Mouse (Mus musculus): ENCODE data around the gene Mpg. TPM values are rescaled to one million over a fixed set of nuclear protein-coding genes. Genes with fewer than 3 reads are reported as not detected.
"Not testable (repeated sequence)": the region's sequence is repeated elsewhere in the genome, so short reads cannot be mapped to it uniquely, and the experiment has no call there.

Mpg gene
- polyA plus RNA-seq, 1 experiment = 15.3 TPM

GRCm38 (mm10) chr11:32190603-32191110 lies 35.6 kb upstream of the Mpg start:
- TF ChIP-seq CTCF (IDR thresholded peaks at IDR 0.05; ENCODE audit: low read depth, low read length) (no peak), POLR2A (IDR thresholded peaks at IDR 0.05; ENCODE audit: borderline replicate concordance, low read depth, low read length) (no peak)
- H3K4me1 ChIP-seq (ENCODE audit: control insufficient read depth, insufficient read depth, low read length) = no peaks in the 10 kb centered on the region

DNA sequence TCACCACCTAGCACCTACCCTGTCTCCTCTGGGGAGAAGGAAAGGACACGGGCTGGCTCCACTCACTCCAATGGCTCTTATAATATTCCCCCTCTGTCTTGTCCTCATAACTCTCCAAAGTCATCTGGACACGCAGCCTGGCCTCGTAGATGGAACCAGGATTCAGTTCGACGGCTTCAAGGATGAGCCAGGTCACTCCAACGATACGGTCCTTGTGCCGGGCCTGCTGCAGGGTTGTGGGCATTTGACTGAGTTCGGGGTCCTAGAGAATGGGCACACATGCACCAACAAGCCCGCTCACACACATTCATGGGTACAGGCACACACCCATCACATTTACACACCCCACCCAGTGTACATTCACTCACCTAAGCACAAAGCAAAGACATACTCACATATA lies 33.1 kb upstream of the Mpg start:
- TF ChIP-seq POLR2A (IDR thresholded peaks at IDR 0.05; ENCODE audit: borderline replicate concordance, low read depth, low read length) (no peak), CTCF (IDR thresholded peaks at IDR 0.05; ENCODE audit: low read depth, low read length) (no peak)
- Histone ChIP-seq H3K27ac (ENCODE audit: insufficient read depth, low read depth, low read length) (no peak overlapping the region), H3K4me3 (ENCODE audit: insufficient read depth, low read length) (no peak overlapping the region), H3K4me1 (ENCODE audit: control insufficient read depth, insufficient read depth, low read length) (no peaks in the 10 kb centered on the region)

More at GRCm38 (mm10) chr11:32190603-32191110, 35.6 kb upstream of the Mpg start:
- Histone ChIP-seq H3K4me3 (ENCODE audit: insufficient read depth, low read length) (no peak overlapping the region), H3K27ac (ENCODE audit: insufficient read depth, low read depth, low read length) (no peak overlapping the region)

GRCm38 (mm10) chr11:32194086-32194485 lies 32.2 kb upstream of the Mpg start:
- no peaks in the 10 kb centered on the region for H3K4me1 ChIP-seq (ENCODE audit: control insufficient read depth, insufficient read depth, low read length)
- H3K4me3 ChIP-seq (ENCODE audit: insufficient read depth, low read length) = no peak overlapping the region
- no peak for TF ChIP-seq POLR2A (IDR thresholded peaks at IDR 0.05; ENCODE audit: borderline replicate concordance, low read depth, low read length)
- TF ChIP-seq CTCF (IDR thresholded peaks at IDR 0.05; ENCODE audit: low read depth, low read length) = no peak
- H3K27ac ChIP-seq (ENCODE audit: insufficient read depth, low read depth, low read length) = no peak overlapping the region

DNA sequence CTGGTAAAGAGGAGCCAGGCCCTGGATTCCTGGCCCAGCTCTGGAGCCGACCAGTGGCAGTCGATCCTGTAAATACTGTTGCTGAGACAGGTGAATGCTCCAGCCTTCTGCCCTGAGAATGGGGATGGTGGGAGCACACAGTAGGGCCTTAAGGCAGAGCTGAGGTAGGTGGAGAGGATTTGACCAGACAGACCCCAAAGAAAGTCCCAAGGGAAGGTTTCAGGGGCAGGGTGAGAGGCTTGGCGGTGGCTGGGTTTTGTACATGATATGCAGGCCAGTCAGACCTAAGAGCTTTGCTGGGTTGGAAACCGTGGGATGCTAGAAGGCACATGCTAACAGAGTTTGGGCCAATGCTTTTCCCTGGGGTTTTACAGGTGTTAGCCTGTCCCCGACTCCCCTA lies 31.7 kb upstream of the Mpg start:
- Histone ChIP-seq H3K4me3 (ENCODE audit: insufficient read depth, low read length) (no peak overlapping the region), H3K4me1 (ENCODE audit: control insufficient read depth, insufficient read depth, low read length) (no peaks in the 10 kb centered on the region), H3K27ac (ENCODE audit: insufficient read depth, low read depth, low read length) (no peak overlapping the region)
- TF ChIP-seq CTCF (IDR thresholded peaks at IDR 0.05; ENCODE audit: low read depth, low read length) (no peak), POLR2A (IDR thresholded peaks at IDR 0.05; ENCODE audit: borderline replicate concordance, low read depth, low read length) (no peak)

- TF ChIP-seq POLR2A (IDR thresholded peaks at IDR 0.05; ENCODE audit: borderline replicate concordance, low read depth, low read length) (no peak), CTCF (IDR thresholded peaks at IDR 0.05; ENCODE audit: low read depth, low read length) (no peak)
- H3K4me3 ChIP-seq (ENCODE audit: insufficient read depth, low read length) = no peak overlapping the region
- no peak overlapping the region for H3K27ac ChIP-seq (ENCODE audit: insufficient read depth, low read depth, low read length)
- H3K4me1 ChIP-seq (ENCODE audit: control insufficient read depth, insufficient read depth, low read length) = no peaks in the 10 kb centered on the region
Measured at GRCm38 (mm10) chr11:32195867-32196540, 30.3 kb upstream of the Mpg start.

DNA sequence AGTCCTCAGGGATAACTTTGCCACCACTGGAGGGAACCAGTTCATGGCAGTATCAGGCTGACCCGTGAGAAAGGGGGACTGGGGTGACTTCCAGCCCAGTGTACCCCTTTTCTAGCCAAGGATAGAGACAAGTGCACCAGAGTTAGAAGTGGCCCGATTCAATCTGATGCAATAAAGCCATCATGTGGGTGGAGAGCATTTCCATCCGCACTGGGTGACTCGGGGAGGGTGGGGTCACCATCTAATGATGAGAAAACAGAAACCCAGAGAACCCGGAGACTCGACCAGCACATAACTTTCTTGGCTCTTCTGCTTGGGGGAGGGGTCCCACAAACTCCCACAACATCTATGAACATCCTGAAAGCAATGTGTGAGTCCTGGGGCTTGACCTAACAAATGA lies 29.6 kb upstream of the Mpg start:
- Histone ChIP-seq H3K4me3 (ENCODE audit: insufficient read depth, low read length) (no peak overlapping the region), H3K4me1 (ENCODE audit: control insufficient read depth, insufficient read depth, low read length) (no peaks in the 10 kb centered on the region), H3K27ac (ENCODE audit: insufficient read depth, low read depth, low read length) (no peak overlapping the region)
- no peak for TF ChIP-seq POLR2A (IDR thresholded peaks at IDR 0.05; ENCODE audit: borderline replicate concordance, low read depth, low read length)
- TF ChIP-seq CTCF (IDR thresholded peaks at IDR 0.05; ENCODE audit: low read depth, low read length) = no peak

- H3K4me3 ChIP-seq (ENCODE audit: insufficient read depth, low read length) = no peak overlapping the region
- no peak overlapping the region for H3K27ac ChIP-seq (ENCODE audit: insufficient read depth, low read depth, low read length)
- no peaks in the 10 kb centered on the region for H3K4me1 ChIP-seq (ENCODE audit: control insufficient read depth, insufficient read depth, low read length)
- no peak for TF ChIP-seq POLR2A (IDR thresholded peaks at IDR 0.05; ENCODE audit: borderline replicate concordance, low read depth, low read length)
- no peak for TF ChIP-seq CTCF (IDR thresholded peaks at IDR 0.05; ENCODE audit: low read depth, low read length)
Measured at GRCm38 (mm10) chr11:32197766-32198165, 28.5 kb upstream of the Mpg start.

DNA sequence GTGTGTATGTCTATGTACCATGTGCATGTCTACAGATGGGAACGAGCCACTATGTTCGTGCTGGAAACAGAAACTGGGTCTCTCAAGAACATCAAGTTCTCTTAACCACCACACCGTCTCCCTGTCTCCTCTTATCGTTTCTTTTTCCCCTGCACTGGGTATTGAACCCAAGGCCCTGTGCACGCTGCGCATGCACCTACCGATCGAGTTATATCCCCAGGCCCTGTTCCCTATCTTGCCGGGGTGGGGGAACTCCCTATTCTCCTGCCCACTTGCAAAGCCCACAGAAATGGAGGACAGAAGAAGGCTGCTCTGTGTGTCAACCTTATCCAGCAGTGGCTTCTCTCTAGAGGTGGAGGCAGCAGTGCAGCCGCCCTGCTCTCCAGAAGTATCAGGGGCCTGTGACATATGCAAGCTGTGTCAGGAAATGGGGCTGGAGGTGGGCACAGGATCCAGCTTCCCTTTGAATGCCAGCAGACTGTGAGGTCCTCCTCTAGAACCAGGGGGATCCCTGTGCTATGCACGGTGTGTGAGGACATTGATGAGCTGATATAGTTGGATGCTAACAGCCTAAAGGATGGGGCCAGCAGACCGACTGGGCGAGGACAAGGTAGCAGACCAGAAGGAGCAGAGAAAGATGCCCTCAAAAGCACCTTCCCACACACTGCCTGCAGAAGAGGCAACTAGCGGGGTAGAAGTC lies 27.9 kb upstream of the Mpg start:
- Histone ChIP-seq H3K4me1 (ENCODE audit: control insufficient read depth, insufficient read depth, low read length) (no peaks in the 10 kb centered on the region), H3K27ac (ENCODE audit: insufficient read depth, low read depth, low read length) (no peak overlapping the region), H3K4me3 (ENCODE audit: insufficient read depth, low read length) (no peak overlapping the region)
- TF ChIP-seq CTCF (IDR thresholded peaks at IDR 0.05; ENCODE audit: low read depth, low read length) = no peak
- no peak for TF ChIP-seq POLR2A (IDR thresholded peaks at IDR 0.05; ENCODE audit: borderline replicate concordance, low read depth, low read length)

DNA sequence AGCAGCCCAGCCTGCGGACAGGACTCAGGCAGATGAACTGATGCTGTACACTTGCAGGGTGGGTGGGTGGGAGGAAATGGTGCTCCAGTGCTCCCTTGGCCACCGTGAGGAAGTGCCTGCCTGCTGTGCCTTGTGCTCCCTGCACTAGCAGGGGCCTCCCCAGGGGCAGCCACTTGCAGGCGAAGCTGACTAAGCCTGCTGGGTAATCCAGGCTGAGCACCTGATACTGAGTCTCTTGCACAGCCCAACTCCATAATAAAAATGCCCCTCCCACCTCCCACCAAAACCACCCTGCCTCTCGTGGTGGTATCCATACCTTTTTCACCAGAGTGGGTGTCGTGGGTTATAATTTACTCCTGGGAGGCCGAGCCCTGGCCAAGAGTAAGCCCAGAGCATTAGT lies 27.1 kb upstream of the Mpg start:
- H3K4me1 ChIP-seq (ENCODE audit: control insufficient read depth, insufficient read depth, low read length) = no peaks in the 10 kb centered on the region
- no peak overlapping the region for H3K27ac ChIP-seq (ENCODE audit: insufficient read depth, low read depth, low read length)
- TF ChIP-seq CTCF (IDR thresholded peaks at IDR 0.05; ENCODE audit: low read depth, low read length) (no peak), POLR2A (IDR thresholded peaks at IDR 0.05; ENCODE audit: borderline replicate concordance, low read depth, low read length) (no peak)
- H3K4me3 ChIP-seq (ENCODE audit: insufficient read depth, low read length) = no peak overlapping the region

- Histone ChIP-seq H3K4me3 (ENCODE audit: insufficient read depth, low read length) (no peak within 1 kb of the TSS), H3K27ac (ENCODE audit: insufficient read depth, low read depth, low read length) (no peak within 1 kb of the TSS), H3K4me1 (ENCODE audit: control insufficient read depth, insufficient read depth, low read length) (no peaks in the 10 kb centered on the region)
- no peak for TF ChIP-seq POLR2A (IDR thresholded peaks at IDR 0.05; ENCODE audit: borderline replicate concordance, low read depth, low read length)
- TF ChIP-seq CTCF (IDR thresholded peaks at IDR 0.05; ENCODE audit: low read depth, low read length) = no peak
Measured at GRCm38 (mm10) chr11:32200075-32200601, 26.2 kb upstream of the Mpg start, which contains the start of gene Il9r. TSS of gene Il9r (minus strand) at chr11:32200279.

DNA sequence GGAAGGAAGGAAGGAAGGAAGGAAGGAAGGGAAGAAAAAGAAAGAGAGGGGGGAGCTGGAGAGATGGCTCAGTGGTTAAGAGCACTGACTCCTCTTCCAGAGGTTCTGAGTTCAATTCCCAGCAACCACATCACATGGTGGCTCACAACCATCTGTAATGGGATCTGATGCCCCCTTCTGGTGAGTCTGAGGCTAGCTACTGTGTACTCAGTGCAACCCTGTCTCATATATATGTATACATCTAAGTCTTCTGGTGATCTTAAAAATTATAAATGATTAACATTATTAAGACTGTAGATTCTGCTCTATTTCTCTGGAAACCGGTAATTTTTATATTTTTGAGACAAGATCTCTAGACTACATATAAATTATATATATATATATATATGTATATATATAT lies 25.3 kb upstream of the Mpg start:
- H3K27ac ChIP-seq (ENCODE audit: insufficient read depth, low read depth, low read length); H3K4me1 ChIP-seq (ENCODE audit: control insufficient read depth, insufficient read depth, low read length); H3K4me3 ChIP-seq (ENCODE audit: insufficient read depth, low read length): not testable (repeated sequence)

All from bone marrow macrophage, adult 2 months (primary cell).